Mouse (Mus musculus): ENCODE measurements at regions not wholly inside any gene's neighbourhood (a gene's known extent, or its start where the extent isn't known, plus 50 kb on each side); places are given as distances from the start of the nearest gene placed in this dataset.

DNA sequence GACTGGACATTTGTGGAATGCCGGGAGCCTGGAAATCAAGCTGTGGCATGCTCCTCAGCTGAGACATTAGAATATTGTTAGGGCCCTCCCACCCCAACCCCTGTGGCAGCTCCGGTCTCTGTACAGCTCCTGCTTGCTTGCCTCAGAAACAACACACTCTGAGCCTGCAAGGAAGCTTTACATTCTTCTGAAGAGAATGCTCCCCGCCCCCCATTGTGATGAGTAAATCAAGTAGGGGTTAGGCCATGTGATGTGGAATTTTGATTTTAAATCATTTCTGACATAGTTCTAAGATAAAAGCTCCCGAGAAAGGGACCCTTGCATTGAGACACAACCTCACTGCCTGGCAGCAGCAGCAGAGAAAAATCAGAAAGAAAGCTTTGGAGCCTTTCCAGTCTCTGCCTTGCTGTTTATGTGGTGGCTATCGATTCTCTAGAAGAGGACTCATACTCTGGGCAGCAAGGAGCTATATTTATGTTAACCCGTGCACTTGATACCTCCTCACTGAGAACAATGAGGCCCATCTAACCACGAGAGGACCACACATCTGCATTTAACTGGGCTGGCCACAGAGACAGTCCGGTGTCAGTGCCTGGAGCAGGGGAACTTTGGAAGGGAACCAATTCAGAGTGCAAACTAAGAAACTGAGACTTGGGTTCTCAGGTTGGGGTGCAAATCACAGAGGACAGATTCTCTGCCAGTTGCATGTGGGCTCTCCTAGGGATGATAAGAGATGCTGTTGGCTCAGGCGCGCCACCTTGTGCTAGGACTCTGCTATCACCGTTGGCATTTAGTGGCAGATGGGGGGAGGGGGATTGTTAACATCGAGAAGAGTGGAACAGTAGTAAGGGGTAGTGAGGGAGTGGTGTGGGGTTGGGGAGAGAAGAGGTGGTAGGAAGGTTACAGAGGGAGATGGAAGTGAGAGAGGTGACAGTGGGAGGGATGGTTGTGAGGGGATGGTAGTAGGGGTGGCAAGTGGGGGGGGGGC, 218.7 kb upstream of the Camk1g start:
- Histone ChIP-seq H3K27me3 (ENCODE audit: control insufficient read depth, insufficient read depth, low read length) (no peaks in the 10 kb centered on the region), H3K27ac (ENCODE audit: insufficient read depth, low read depth, low read length) (no peak overlapping the region), H3K4me3 (ENCODE audit: low read depth, low read length) (no peak overlapping the region), H3K4me1 (ENCODE audit: control insufficient read depth, insufficient read depth, insufficient read length, low read length) (no peaks in the 10 kb centered on the region), H3K36me3 (ENCODE audit: control insufficient read depth, insufficient read depth, low read length) (no peaks in the 10 kb centered on the region)
- WGBS: 31% methylated on average over 12 of the region's 12 CpGs
- TF ChIP-seq CTCF (IDR thresholded peaks at IDR 0.05; ENCODE audit: extremely low read depth, insufficient read length, insufficient replicate concordance, low read depth, low read length) (peak; percentile 68; the same call in 1 of the 2 replicates), POLR2A (IDR thresholded peaks at IDR 0.05; ENCODE audit: low read depth, low read length) (no peak)

- Histone ChIP-seq H3K36me3 (ENCODE audit: control insufficient read depth, insufficient read depth, low read length) (no peaks in the 10 kb centered on the region), H3K27ac (ENCODE audit: insufficient read depth, low read depth, low read length) (no peak overlapping the region), H3K27me3 (ENCODE audit: control insufficient read depth, insufficient read depth, low read length) (no peaks in the 10 kb centered on the region), H3K4me3 (ENCODE audit: low read depth, low read length) (no peak overlapping the region), H3K4me1 (ENCODE audit: control insufficient read depth, insufficient read depth, insufficient read length, low read length) (no peaks in the 10 kb centered on the region)
- 74% methylated on average over 2 of the region's 2 CpGs for WGBS
- TF ChIP-seq POLR2A (IDR thresholded peaks at IDR 0.05; ENCODE audit: low read depth, low read length): no peak
- no peak for TF ChIP-seq CTCF (IDR thresholded peaks at IDR 0.05; ENCODE audit: extremely low read depth, insufficient read length, insufficient replicate concordance, low read depth, low read length)
Measured at GRCm38 (mm10) chr1:193587317-193587716, 217.2 kb upstream of the Camk1g start.

- Histone ChIP-seq H3K27me3 (ENCODE audit: control insufficient read depth, insufficient read depth, low read length) (0 out of 2 replicates have a peak, but pooled peaks cover 2% of the 10 kb centered on the region), H3K27ac (ENCODE audit: insufficient read depth, low read depth, low read length) (no peak overlapping the region), H3K4me3 (ENCODE audit: low read depth, low read length) (no peak overlapping the region), H3K4me1 (ENCODE audit: control insufficient read depth, insufficient read depth, insufficient read length, low read length) (no peaks in the 10 kb centered on the region), H3K36me3 (ENCODE audit: control insufficient read depth, insufficient read depth, low read length) (no peaks in the 10 kb centered on the region)
- TF ChIP-seq CTCF (IDR thresholded peaks at IDR 0.05; ENCODE audit: extremely low read depth, insufficient read length, insufficient replicate concordance, low read depth, low read length) (no peak), POLR2A (IDR thresholded peaks at IDR 0.05; ENCODE audit: low read depth, low read length) (no peak)
- 70% methylated on average over 6 of the region's 6 CpGs for WGBS
Measured at GRCm38 (mm10) chr1:193586896-193587295, 216.8 kb upstream of the Camk1g start.

GRCm38 (mm10) chr1:193583791-193584190, 213.7 kb upstream of the Camk1g start:
- no peaks in the 10 kb centered on the region for H3K36me3 ChIP-seq (ENCODE audit: control insufficient read depth, insufficient read depth, low read length)
- H3K27me3 ChIP-seq (ENCODE audit: control insufficient read depth, insufficient read depth, low read length): 0 out of 2 replicates have a peak, but pooled peaks cover 2% of the 10 kb centered on the region
- H3K27ac ChIP-seq (ENCODE audit: insufficient read depth, low read depth, low read length): no peak overlapping the region
- TF ChIP-seq CTCF (IDR thresholded peaks at IDR 0.05; ENCODE audit: extremely low read depth, insufficient read length, insufficient replicate concordance, low read depth, low read length) (no peak), POLR2A (IDR thresholded peaks at IDR 0.05; ENCODE audit: low read depth, low read length) (no peak)
- H3K4me1 ChIP-seq (ENCODE audit: control insufficient read depth, insufficient read depth, insufficient read length, low read length): no peaks in the 10 kb centered on the region
- H3K4me3 ChIP-seq (ENCODE audit: low read depth, low read length): no peak overlapping the region
- WGBS: 77% methylated on average over 2 of the region's 2 CpGs

DNA sequence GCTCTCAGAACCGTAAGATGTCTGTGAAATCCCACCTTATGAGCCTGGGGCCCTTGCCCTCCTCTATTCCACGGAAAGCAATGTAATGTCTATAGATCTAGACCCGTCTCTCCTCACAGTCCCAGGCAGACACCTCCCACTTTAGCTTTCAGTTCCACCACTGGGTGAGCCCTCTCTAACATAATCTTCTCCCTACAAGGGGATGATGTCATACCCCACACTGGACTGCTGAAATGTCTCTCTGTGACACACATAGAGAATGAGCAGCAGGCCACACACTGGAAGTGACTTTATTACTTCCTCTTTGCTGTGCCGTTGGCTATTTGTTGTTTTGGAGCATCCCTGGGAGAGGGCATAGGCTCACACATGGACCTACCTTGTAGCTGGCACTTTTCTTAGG, 210.3 kb upstream of the Camk1g start:
- H3K27ac ChIP-seq (ENCODE audit: insufficient read depth, low read depth, low read length): no peak overlapping the region
- TF ChIP-seq CTCF (IDR thresholded peaks at IDR 0.05; ENCODE audit: extremely low read depth, insufficient read length, insufficient replicate concordance, low read depth, low read length): no peak
- no peak for TF ChIP-seq POLR2A (IDR thresholded peaks at IDR 0.05; ENCODE audit: low read depth, low read length)
- 0 out of 2 replicates have a peak, but pooled peaks cover 2% of the 10 kb centered on the region for H3K27me3 ChIP-seq (ENCODE audit: control insufficient read depth, insufficient read depth, low read length)
- no peaks in the 10 kb centered on the region for H3K36me3 ChIP-seq (ENCODE audit: control insufficient read depth, insufficient read depth, low read length)
- H3K4me1 ChIP-seq (ENCODE audit: control insufficient read depth, insufficient read depth, insufficient read length, low read length): no peaks in the 10 kb centered on the region
- H3K4me3 ChIP-seq (ENCODE audit: low read depth, low read length): no peak overlapping the region
- 59% methylated on average over 4 of the region's 4 CpGs for WGBS

- Histone ChIP-seq H3K4me1 (ENCODE audit: control insufficient read depth, insufficient read depth, insufficient read length, low read length) (no peaks in the 10 kb centered on the region), H3K36me3 (ENCODE audit: control insufficient read depth, insufficient read depth, low read length) (no peaks in the 10 kb centered on the region), H3K4me3 (ENCODE audit: low read depth, low read length) (no peak overlapping the region), H3K27me3 (ENCODE audit: control insufficient read depth, insufficient read depth, low read length) (0 out of 2 replicates have a peak, but pooled peaks cover 2% of the 10 kb centered on the region), H3K27ac (ENCODE audit: insufficient read depth, low read depth, low read length) (no peak overlapping the region)
- TF ChIP-seq CTCF (IDR thresholded peaks at IDR 0.05; ENCODE audit: extremely low read depth, insufficient read length, insufficient replicate concordance, low read depth, low read length) (no peak), POLR2A (IDR thresholded peaks at IDR 0.05; ENCODE audit: low read depth, low read length) (no peak)
- WGBS: 85% methylated on average over 3 of the region's 3 CpGs
Measured at GRCm38 (mm10) chr1:193579671-193580070, 209.6 kb upstream of the Camk1g start.

DNA sequence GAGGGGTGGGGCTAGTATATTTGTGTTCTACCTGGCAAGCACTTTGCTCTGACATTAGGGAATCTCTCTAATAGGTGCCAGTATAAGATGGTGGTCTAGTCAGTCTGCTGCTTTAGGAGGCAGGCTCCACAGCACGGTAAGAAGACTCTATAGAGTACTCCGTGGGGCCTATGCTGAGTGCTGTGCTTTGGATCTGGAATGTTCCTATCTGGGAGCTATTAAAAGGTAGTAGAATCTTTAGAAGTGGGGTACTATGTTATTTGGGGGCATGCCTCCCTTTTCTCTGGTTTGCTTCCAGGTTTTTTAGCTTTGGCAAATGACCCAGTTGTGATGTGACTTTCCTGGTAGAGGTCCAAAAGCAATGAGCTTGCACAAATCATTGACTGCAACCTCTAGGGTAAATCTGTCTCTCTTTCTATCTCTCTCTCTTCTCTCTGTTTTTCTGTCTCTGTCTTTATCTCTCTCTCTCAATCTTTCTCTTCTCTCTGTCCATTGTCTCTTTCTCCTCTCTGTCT, 208.6 kb upstream of the Camk1g start:
- Histone ChIP-seq H3K4me1 (ENCODE audit: control insufficient read depth, insufficient read depth, insufficient read length, low read length) (no peaks in the 10 kb centered on the region), H3K27ac (ENCODE audit: insufficient read depth, low read depth, low read length) (no peak overlapping the region), H3K27me3 (ENCODE audit: control insufficient read depth, insufficient read depth, low read length) (0 out of 2 replicates have a peak, but pooled peaks cover 2% of the 10 kb centered on the region), H3K4me3 (ENCODE audit: low read depth, low read length) (no peak overlapping the region), H3K36me3 (ENCODE audit: control insufficient read depth, insufficient read depth, low read length) (no peaks in the 10 kb centered on the region)
- 74% methylated on average over 2 of the region's 2 CpGs for WGBS
- TF ChIP-seq POLR2A (IDR thresholded peaks at IDR 0.05; ENCODE audit: low read depth, low read length) (no peak), CTCF (IDR thresholded peaks at IDR 0.05; ENCODE audit: extremely low read depth, insufficient read length, insufficient replicate concordance, low read depth, low read length) (no peak)

All from small intestine, adult 2 months (tissue).